Mouse (Mus musculus) heart, postnatal 0 days (tissue): ENCODE data around the gene Lsp1.

Experiments used
- CTCF ChIP-seq: IDR thresholded peaks from 2 replicates; pipeline ENCODE4 v1.5.1; 2016; ENCODE audit warnings: antibody characterized with exemption, control low read depth, low read depth
- EP300 ChIP-seq: IDR thresholded peaks from 2 replicates; pipeline ENCODE4 v1.6.1; 2016; ENCODE audit warnings: antibody characterized with exemption, low read depth

- TF ChIP-seq CTCF (no peak), EP300 (peak; percentile 59)
These were observed 3.8 kb upstream of the Lsp1 start for GRCm38 (mm10) chr7:142456806-142457205.
